Mouse (Mus musculus) stomach, postnatal 0 days (tissue): ENCODE measurements at regions not wholly inside any gene's neighbourhood (a gene's known extent, or its start where the extent isn't known, plus 50 kb on each side); places are given as distances from the start of the nearest gene placed in this dataset.

Source experiments
- ATAC-seq: fragments of 200-750 bp; cut with Nextera tagmentation; 2 replicates; pipeline ENCODE4 v1.8.0; 2017; ENCODE audit not compliant: low FRiP score, low TSS enrichment
- DNase-seq: peaks from one replicate; pipeline ENCODE4 v3.0.0-alpha.2; 2016; ENCODE audit warnings: low spot score
- H3K27ac ChIP-seq: fragments of 300-500 bp; sonication (generic); replicated peaks from 2 replicates; pipeline ENCODE4 v1.5.1; 2014; ENCODE audit warnings: mild to moderate bottlenecking, control low read depth
- H3K27me3 ChIP-seq: fragments of 300-500 bp; sonication (generic); 2 replicates; pipeline ENCODE4 v1.6.1; 2014; ENCODE audit warnings: low read length; ENCODE audit not compliant: control insufficient read depth, insufficient read depth
- H3K36me3 ChIP-seq: fragments of 300-500 bp; sonication (generic); 2 replicates; pipeline ENCODE4 v1.6.1; 2014; ENCODE audit warnings: low read length, mixed read lengths; ENCODE audit not compliant: control insufficient read depth, insufficient read depth
- H3K4me1 ChIP-seq: fragments of 300-500 bp; sonication (generic); replicated peaks from 2 replicates; pipeline ENCODE4 v1.6.1; 2014; ENCODE audit warnings: antibody characterized with exemption; ENCODE audit not compliant: control insufficient read depth, insufficient read depth
- H3K4me2 ChIP-seq: fragments of 300-500 bp; sonication (generic); replicated peaks from 2 replicates; pipeline ENCODE4 v1.6.1; 2014; ENCODE audit warnings: low read depth, mild to moderate bottlenecking, control low read depth, moderate library complexity
- H3K4me3 ChIP-seq: fragments of 300-500 bp; sonication (generic); 2 replicates; pipeline ENCODE4 v1.5.1; 2014; ENCODE audit warnings: low read depth, low read length, control low read depth
- H3K9ac ChIP-seq: fragments of 300-500 bp; sonication (generic); 2 replicates; pipeline ENCODE4 v1.6.1; 2014; ENCODE audit warnings: mild to moderate bottlenecking, low read length, control low read depth, mixed read lengths
- H3K9me3 ChIP-seq: fragments of 300-500 bp; sonication (generic); 2 replicates; pipeline ENCODE4 v1.6.1; 2016; ENCODE audit warnings: low read length; ENCODE audit not compliant: control insufficient read depth
- CTCF ChIP-seq: IDR thresholded peaks from 2 replicates; pipeline ENCODE4 v1.5.1; 2016; ENCODE audit warnings: antibody characterized with exemption, low read depth, mild to moderate bottlenecking, moderate library complexity
- EP300 ChIP-seq: optimal IDR thresholded peaks from 2 replicates; pipeline ENCODE3; 2016; ENCODE audit warnings: antibody characterized with exemption
- WGBS: fragments of 180-500 bp; shearing (Covaris S2); extraction: QIAGEN DNeasy Blood & Tissue Kit; methylation state at CpG from one replicate; pipeline ENCODE4 v1.1.7; 2014; 5-methylcytosine and 5-hydroxymethylcytosine counted together

- no peaks in the 10 kb centered on the region for H3K27me3 ChIP-seq
- no peaks in the 10 kb centered on the region for H3K9me3 ChIP-seq
- no peaks in the 10 kb centered on the region for H3K4me1 ChIP-seq
- no peak overlapping the region for H3K4me3 ChIP-seq
- H3K27ac ChIP-seq: no peak overlapping the region
- WGBS: 22% methylated on average over 2 of the region's 2 CpGs
- H3K4me2 ChIP-seq: no peak overlapping the region
- DNase-seq (no peak), ATAC-seq (no peak)
- no peaks in the 10 kb centered on the region for H3K36me3 ChIP-seq
- no peak for TF ChIP-seq EP300
- no peak for TF ChIP-seq CTCF
- no peak overlapping the region for H3K9ac ChIP-seq
These were observed 206.9 kb upstream of the Hand2 start for GRCm38 (mm10) chr8:57113915-57114314.

DNA sequence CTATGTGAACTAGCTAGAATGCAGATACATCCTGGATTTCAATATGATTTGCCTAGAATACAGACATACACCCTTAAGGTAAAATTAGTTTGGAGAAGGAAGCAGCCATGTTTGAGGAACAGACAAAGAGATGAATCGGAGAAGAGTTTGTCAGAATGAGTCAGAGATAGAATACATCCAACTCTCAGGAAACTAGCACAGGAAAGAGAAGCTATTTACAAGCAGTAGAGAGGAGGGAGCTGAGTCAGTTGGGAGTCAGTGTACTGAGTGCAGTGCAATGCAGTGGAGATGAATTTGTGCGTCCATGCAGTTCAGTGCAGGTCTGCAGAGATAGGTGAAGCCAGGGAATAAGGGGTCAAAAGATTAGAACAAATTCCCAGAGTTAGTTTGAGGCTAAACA, 205.5 kb upstream of the Hand2 start:
- Histone ChIP-seq H3K36me3 (no peaks in the 10 kb centered on the region), H3K4me3 (no peak overlapping the region), H3K27ac (no peak overlapping the region), H3K27me3 (no peaks in the 10 kb centered on the region), H3K9me3 (no peaks in the 10 kb centered on the region), H3K4me2 (no peak overlapping the region), H3K4me1 (no peaks in the 10 kb centered on the region), H3K9ac (no peak overlapping the region)
- ATAC-seq (no peak), DNase-seq (no peak)
- WGBS: 91% methylated on average over 2 of the region's 2 CpGs
- TF ChIP-seq CTCF (no peak), EP300 (no peak)

GRCm38 (mm10) chr8:57134041-57134440, 186.7 kb upstream of the Hand2 start:
- H3K27me3 ChIP-seq: no peaks in the 10 kb centered on the region
- H3K27ac ChIP-seq: no peak overlapping the region
- WGBS: 60% methylated on average over 2 of the region's 2 CpGs
- no peak overlapping the region for H3K4me2 ChIP-seq
- no peak for TF ChIP-seq EP300
- no peak for TF ChIP-seq CTCF
- H3K4me1 ChIP-seq: no peaks in the 10 kb centered on the region
- ATAC-seq (no peak), DNase-seq (no peak)
- H3K36me3 ChIP-seq: no peaks in the 10 kb centered on the region
- H3K4me3 ChIP-seq: no peak overlapping the region
- H3K9me3 ChIP-seq: no peaks in the 10 kb centered on the region
- no peak overlapping the region for H3K9ac ChIP-seq

DNA sequence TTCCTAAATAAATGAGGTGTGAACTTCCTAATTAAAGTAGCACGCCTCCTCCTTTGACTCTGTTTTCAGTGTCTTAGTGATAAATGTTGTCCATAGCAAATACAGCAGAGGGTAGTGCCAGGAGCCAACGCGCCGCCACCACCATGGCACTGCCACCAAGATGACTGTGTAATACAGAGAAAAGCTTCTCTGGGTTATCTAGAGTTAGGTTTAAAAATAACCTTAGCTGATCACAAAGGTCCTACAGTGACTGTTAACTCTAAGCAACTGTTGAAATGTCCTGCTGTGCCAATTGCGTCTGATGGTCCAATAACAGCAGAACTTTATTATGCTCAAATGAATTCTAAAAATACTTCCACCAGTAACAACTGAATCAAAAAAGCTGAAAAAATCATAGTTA, 186.1 kb upstream of the Hand2 start:
- H3K27ac ChIP-seq: no peak overlapping the region
- DNase-seq (no peak), ATAC-seq (no peak)
- no peaks in the 10 kb centered on the region for H3K27me3 ChIP-seq
- no peaks in the 10 kb centered on the region for H3K4me1 ChIP-seq
- no peak overlapping the region for H3K4me3 ChIP-seq
- TF ChIP-seq EP300: no peak
- TF ChIP-seq CTCF: no peak
- 88% methylated on average over 5 of the region's 5 CpGs for WGBS
- no peak overlapping the region for H3K9ac ChIP-seq
- no peaks in the 10 kb centered on the region for H3K36me3 ChIP-seq
- H3K4me2 ChIP-seq: no peak overlapping the region
- no peaks in the 10 kb centered on the region for H3K9me3 ChIP-seq

- ATAC-seq: no peak
These were observed 172.7 kb upstream of the Hand2 start for GRCm38 (mm10) chr8:57148036-57148435.

GRCm38 (mm10) chr8:57191153-57191552, 129.6 kb upstream of the Hand2 start:
- Histone ChIP-seq H3K4me1 (no peaks in the 10 kb centered on the region), H3K4me2 (no peak overlapping the region), H3K27me3 (no peaks in the 10 kb centered on the region), H3K9me3 (no peaks in the 10 kb centered on the region), H3K4me3 (no peak overlapping the region), H3K27ac (no peak overlapping the region), H3K9ac (no peak overlapping the region), H3K36me3 (no peaks in the 10 kb centered on the region)
- no peak for ATAC-seq
- WGBS: 63% methylated on average over 2 of the region's 2 CpGs
- TF ChIP-seq CTCF (no peak), EP300 (no peak)
- no peak for DNase-seq

More at GRCm38 (mm10) chr8:57148036-57148435, 172.7 kb upstream of the Hand2 start:
- Histone ChIP-seq H3K27ac (no peak overlapping the region), H3K4me3 (no peak overlapping the region), H3K36me3 (no peaks in the 10 kb centered on the region), H3K4me2 (no peak overlapping the region), H3K9ac (no peak overlapping the region), H3K27me3 (no peaks in the 10 kb centered on the region), H3K4me1 (no peaks in the 10 kb centered on the region), H3K9me3 (no peaks in the 10 kb centered on the region)
- WGBS: 56% methylated on average over 5 of the region's 5 CpGs
- TF ChIP-seq EP300 (no peak), CTCF (no peak)
- no peak for DNase-seq
